Mouse (Mus musculus) hindbrain, embryonic 15.5 days (tissue): ENCODE measurements around the gene Arid1b. TPM values are rescaled to one million over a fixed set of nuclear protein-coding genes. Genes with fewer than 3 reads are reported as not detected.

Experiments used
- ATAC-seq: fragments of 200-750 bp; cut with Nextera tagmentation; 2 replicates; pipeline ENCODE4 v1.8.0; 2017; ENCODE audit warnings: low read depth, moderate number of reproducible peaks, moderate TSS enrichment; ENCODE audit not compliant: low FRiP score
- H3K27ac ChIP-seq: fragments of 300-500 bp; sonication (generic); replicated peaks from 2 replicates; pipeline ENCODE4 v1.5.1; 2015; ENCODE audit warnings: mild to moderate bottlenecking, inconsistent platforms
- H3K27me3 ChIP-seq: fragments of 300-500 bp; sonication (generic); 2 replicates; pipeline ENCODE4 v1.6.1; 2015; ENCODE audit warnings: control low read depth, inconsistent platforms
- H3K36me3 ChIP-seq: fragments of 300-500 bp; sonication (generic); 2 replicates; pipeline ENCODE4 v1.6.1; 2015; ENCODE audit warnings: control low read depth, inconsistent platforms
- H3K4me1 ChIP-seq: fragments of 300-500 bp; sonication (generic); replicated peaks from 2 replicates; pipeline ENCODE4 v1.6.1; 2015; ENCODE audit warnings: control low read depth, inconsistent platforms
- H3K4me2 ChIP-seq: fragments of 300-500 bp; sonication (generic); 2 replicates; pipeline ENCODE4 v1.6.1; 2015; ENCODE audit warnings: moderate library complexity, mild to moderate bottlenecking, inconsistent platforms
- H3K4me3 ChIP-seq: fragments of 300-500 bp; sonication (generic); 2 replicates; pipeline ENCODE4 v1.5.1; 2015; ENCODE audit warnings: mild to moderate bottlenecking, inconsistent platforms
- H3K9ac ChIP-seq: fragments of 300-500 bp; sonication (generic); 2 replicates; pipeline ENCODE4 v1.6.1; 2015; ENCODE audit warnings: inconsistent platforms
- H3K9me3 ChIP-seq: fragments of 300-500 bp; sonication (generic); 2 replicates; pipeline ENCODE4 v1.6.1; 2016; ENCODE audit warnings: control low read depth, inconsistent platforms
- WGBS: fragments of 180-500 bp; shearing (Covaris S2); methylation state at CpG from one replicate; pipeline ENCODE4 v1.1.7; 2015; 5-methylcytosine and 5-hydroxymethylcytosine counted together
- polyA plus RNA-seq: library from polyadenylated mRNA; unstranded; fragments of >200 nt; fragmentation: Nextera tagmentation; extraction: Ambion mirVana; gene quantifications from 2 replicates; pipeline ENCODE4 v1.2.1, GENCODE M21; 2015

Arid1b gene
- polyA plus RNA-seq, 1 experiment from 2014 or later = 14.3 TPM

GRCm38 (mm10) chr17:5097545-5098475, 103.7 kb downstream of the Arid1b start:
- H3K27me3 ChIP-seq = no peaks in the 10 kb centered on the region
- no peaks in the 10 kb centered on the region for H3K36me3 ChIP-seq
- 68% methylated on average over 21 of the region's 21 CpGs for WGBS
- H3K4me3 ChIP-seq = no peak overlapping the region
- H3K9me3 ChIP-seq = no peaks in the 10 kb centered on the region
- peaks cover 26% of the 10 kb centered on the region for H3K4me1 ChIP-seq
- no peak overlapping the region for H3K27ac ChIP-seq
- no peak overlapping the region for H3K9ac ChIP-seq
- H3K4me2 ChIP-seq = no peak overlapping the region
- no peak for ATAC-seq

GRCm38 (mm10) chr17:5098727-5099126, 104.6 kb downstream of the Arid1b start:
- Histone ChIP-seq H3K4me3 (no peak overlapping the region), H3K4me1 (peaks cover 26% of the 10 kb centered on the region), H3K9me3 (no peaks in the 10 kb centered on the region), H3K36me3 (no peaks in the 10 kb centered on the region), H3K27me3 (no peaks in the 10 kb centered on the region), H3K9ac (no peak overlapping the region), H3K27ac (no peak overlapping the region), H3K4me2 (no peak overlapping the region)
- 82% methylated on average over 7 of the region's 7 CpGs for WGBS
- no peak; the same call in 1 of the 2 replicates for ATAC-seq

GRCm38 (mm10) chr17:5099238-5099637, 105.1 kb downstream of the Arid1b start:
- H3K4me1 ChIP-seq = peaks cover 28% of the 10 kb centered on the region
- H3K36me3 ChIP-seq = no peaks in the 10 kb centered on the region
- H3K9ac ChIP-seq = no peak overlapping the region
- no peaks in the 10 kb centered on the region for H3K27me3 ChIP-seq
- no peaks in the 10 kb centered on the region for H3K9me3 ChIP-seq
- no peak overlapping the region for H3K4me3 ChIP-seq
- no peak overlapping the region for H3K4me2 ChIP-seq
- ATAC-seq = no peak
- 81% methylated on average over 4 of the region's 4 CpGs for WGBS
- no peak overlapping the region for H3K27ac ChIP-seq

GRCm38 (mm10) chr17:5101157-5101556, 107.0 kb downstream of the Arid1b start:
- Histone ChIP-seq H3K36me3 (no peaks in the 10 kb centered on the region), H3K4me1 (peaks cover 34% of the 10 kb centered on the region), H3K27ac (no peak overlapping the region), H3K4me3 (no peak overlapping the region), H3K9me3 (no peaks in the 10 kb centered on the region), H3K9ac (no peak overlapping the region), H3K27me3 (no peaks in the 10 kb centered on the region), H3K4me2 (no peak overlapping the region)
- no peak for ATAC-seq
- WGBS = 50% methylated on average over 8 of the region's 8 CpGs

GRCm38 (mm10) chr17:5101887-5102286, 107.8 kb downstream of the Arid1b start:
- no peak overlapping the region for H3K4me2 ChIP-seq
- 0 out of 2 replicates have a peak overlapping the region, but pooled peaks have one; percentile 27 for H3K27ac ChIP-seq
- ATAC-seq = no peak
- no peaks in the 10 kb centered on the region for H3K36me3 ChIP-seq
- H3K9ac ChIP-seq = no peak overlapping the region
- H3K9me3 ChIP-seq = no peaks in the 10 kb centered on the region
- no peak overlapping the region for H3K4me3 ChIP-seq
- no peaks in the 10 kb centered on the region for H3K27me3 ChIP-seq
- WGBS = 12% methylated on average over 2 of the region's 2 CpGs
- peaks cover 41% of the 10 kb centered on the region for H3K4me1 ChIP-seq

- H3K4me3 ChIP-seq = no peak overlapping the region
- H3K27me3 ChIP-seq = no peaks in the 10 kb centered on the region
- peak overlapping the region; percentile 1; the same call in 1 of the 2 replicates for H3K27ac ChIP-seq
- no peaks in the 10 kb centered on the region for H3K9me3 ChIP-seq
- WGBS = 33% methylated on average over 6 of the region's 6 CpGs
- H3K36me3 ChIP-seq = no peaks in the 10 kb centered on the region
- no peak overlapping the region for H3K9ac ChIP-seq
- peaks cover 61% of the 10 kb centered on the region for H3K4me1 ChIP-seq
- ATAC-seq = no peak
- H3K4me2 ChIP-seq = no peak overlapping the region
Measured at GRCm38 (mm10) chr17:5105746-5106145, 111.6 kb downstream of the Arid1b start.

GRCm38 (mm10) chr17:5106263-5107195, 112.4 kb downstream of the Arid1b start:
- Histone ChIP-seq H3K27me3 (no peaks in the 10 kb centered on the region), H3K27ac (0 out of 2 replicates have a peak overlapping the region, but pooled peaks have one; percentile 4), H3K36me3 (no peaks in the 10 kb centered on the region), H3K4me2 (no peak overlapping the region), H3K4me1 (peaks cover 54% of the 10 kb centered on the region), H3K9ac (no peak overlapping the region), H3K4me3 (no peak overlapping the region), H3K9me3 (no peaks in the 10 kb centered on the region)
- ATAC-seq = no peak
- 68% methylated on average over 11 of the region's 11 CpGs for WGBS

GRCm38 (mm10) chr17:5107501-5107900, 113.4 kb downstream of the Arid1b start:
- no peak overlapping the region for H3K9ac ChIP-seq
- H3K27ac ChIP-seq = peak overlapping the region; percentile 4; the same call in 1 of the 2 replicates
- H3K27me3 ChIP-seq = no peaks in the 10 kb centered on the region
- peaks cover 48% of the 10 kb centered on the region for H3K4me1 ChIP-seq
- no peak overlapping the region for H3K4me2 ChIP-seq
- H3K36me3 ChIP-seq = no peaks in the 10 kb centered on the region
- 61% methylated on average over 4 of the region's 4 CpGs for WGBS
- no peaks in the 10 kb centered on the region for H3K9me3 ChIP-seq
- no peak overlapping the region for H3K4me3 ChIP-seq
- no peak for ATAC-seq

GRCm38 (mm10) chr17:5108022-5108421, 113.9 kb downstream of the Arid1b start:
- Histone ChIP-seq H3K4me3 (no peak overlapping the region), H3K4me1 (peaks cover 48% of the 10 kb centered on the region), H3K9me3 (no peaks in the 10 kb centered on the region), H3K27me3 (no peaks in the 10 kb centered on the region), H3K9ac (no peak overlapping the region), H3K27ac (no peak overlapping the region), H3K4me2 (no peak overlapping the region), H3K36me3 (no peaks in the 10 kb centered on the region)
- ATAC-seq = no peak
- WGBS = 88% methylated on average over 1 of the region's 1 CpGs

GRCm38 (mm10) chr17:5108546-5109142, 114.5 kb downstream of the Arid1b start:
- WGBS = 76% methylated on average over 2 of the region's 2 CpGs

GRCm38 (mm10) chr17:5109343-5109742, 115.2 kb downstream of the Arid1b start:
- H3K27ac ChIP-seq = no peak overlapping the region
- H3K4me3 ChIP-seq = no peak overlapping the region
- no peak overlapping the region for H3K4me2 ChIP-seq
- H3K9me3 ChIP-seq = no peaks in the 10 kb centered on the region
- H3K36me3 ChIP-seq = no peaks in the 10 kb centered on the region
- H3K9ac ChIP-seq = no peak overlapping the region
- H3K4me1 ChIP-seq = peaks cover 45% of the 10 kb centered on the region
- 91% methylated on average over 8 of the region's 8 CpGs for WGBS
- ATAC-seq = no peak
- H3K27me3 ChIP-seq = no peaks in the 10 kb centered on the region

More at GRCm38 (mm10) chr17:5108546-5109142, 114.5 kb downstream of the Arid1b start:
- no peaks in the 10 kb centered on the region for H3K27me3 ChIP-seq
- H3K36me3 ChIP-seq = no peaks in the 10 kb centered on the region
- H3K4me1 ChIP-seq = peaks cover 48% of the 10 kb centered on the region
- ATAC-seq = no peak
- H3K4me3 ChIP-seq = no peak overlapping the region
- no peak overlapping the region for H3K4me2 ChIP-seq
- no peaks in the 10 kb centered on the region for H3K9me3 ChIP-seq
- H3K9ac ChIP-seq = no peak overlapping the region
- no peak overlapping the region for H3K27ac ChIP-seq
